Mouse (Mus musculus): ENCODE measurements around the gene Kif23.

DNA sequence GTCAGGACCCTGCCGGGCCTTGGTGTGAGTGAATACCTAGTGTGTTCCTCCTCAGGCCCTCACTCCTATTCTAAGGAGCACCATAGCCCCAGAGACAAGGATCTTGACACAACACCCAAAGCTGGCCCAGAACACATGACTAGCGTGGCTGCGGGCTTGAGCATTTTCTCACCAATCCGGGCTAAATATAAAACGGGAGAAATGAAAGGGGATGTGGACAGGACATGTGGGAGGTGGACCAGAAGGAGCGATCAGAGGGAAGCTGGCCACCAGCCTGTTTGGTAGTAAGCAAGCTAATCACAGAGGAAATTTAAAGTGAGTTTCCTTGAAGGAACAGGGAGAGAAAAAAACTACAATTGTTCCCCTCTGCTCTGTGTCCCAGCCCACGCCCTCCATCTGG, 60.6 kb downstream of the Kif23 start:
- TF ChIP-seq CTCF (conservative IDR thresholded peaks at IDR 0.05; ENCODE audit: insufficient read depth, insufficient read length, low read depth, low read length) (no peak), POLR2A (IDR thresholded peaks at IDR 0.05; ENCODE audit: low read depth, low read length) (no peak)
